Mouse (Mus musculus) telencephalon, adult 2 months (tissue): ENCODE data around the gene Pla1a.

Source experiments
- DNase-seq: peaks from one replicate; pipeline ENCODE4 v3.0.0-alpha.2; 2011; ENCODE audit warnings: low read depth, low spot score

The Pla1a gene

DNA sequence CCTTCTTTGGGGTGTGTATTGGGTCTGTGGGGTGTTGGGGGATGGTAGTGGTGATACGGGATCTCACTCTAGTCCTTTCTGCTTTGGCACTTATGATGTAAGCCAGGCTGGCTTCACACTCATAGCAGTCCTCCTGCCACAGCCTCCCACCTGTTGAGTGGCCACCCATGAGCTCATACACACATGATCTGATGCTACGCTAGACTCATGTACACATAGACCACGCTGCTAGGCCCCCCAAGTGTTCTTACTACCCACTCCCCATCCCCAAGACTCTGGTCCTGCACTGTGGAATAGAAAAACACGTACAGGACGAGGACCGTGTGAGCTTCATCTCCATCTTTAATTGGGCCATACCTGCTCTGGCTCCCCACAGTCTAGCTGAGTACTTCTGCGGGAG is 63.9 kb downstream of the Pla1a start:
- DNase-seq, result no peak

GRCm38 (mm10) chr16:38368336-38368735 is 64.6 kb downstream of the Pla1a start:
- peak; percentile 92 for DNase-seq

DNA sequence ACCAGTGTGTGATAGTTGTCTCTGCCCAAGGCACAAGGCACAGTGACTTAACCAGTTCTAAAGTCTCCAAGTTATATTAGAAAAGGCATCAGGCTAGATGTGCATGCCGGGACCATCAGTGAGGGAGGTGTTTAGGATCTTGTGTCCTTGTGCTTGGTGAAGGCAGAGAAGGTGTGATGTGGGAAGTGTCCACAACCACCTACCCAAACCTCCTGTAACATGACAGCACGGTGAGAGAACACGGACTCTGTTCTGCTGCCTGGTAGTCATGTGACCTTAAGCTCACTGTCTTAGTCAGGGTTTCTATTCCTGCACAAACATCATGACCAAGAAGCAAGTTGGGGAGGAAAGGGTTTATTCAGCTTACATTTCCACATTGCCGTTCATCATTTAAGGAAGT is 66.7 kb downstream of the Pla1a start:
- DNase-seq, result no peak

GRCm38 (mm10) chr16:38365390-38365789 is 67.6 kb downstream of the Pla1a start:
- DNase-seq, result no peak

- DNase-seq, result no peak
Observed at GRCm38 (mm10) chr16:38363657-38364056, 69.3 kb downstream of the Pla1a start.

DNA sequence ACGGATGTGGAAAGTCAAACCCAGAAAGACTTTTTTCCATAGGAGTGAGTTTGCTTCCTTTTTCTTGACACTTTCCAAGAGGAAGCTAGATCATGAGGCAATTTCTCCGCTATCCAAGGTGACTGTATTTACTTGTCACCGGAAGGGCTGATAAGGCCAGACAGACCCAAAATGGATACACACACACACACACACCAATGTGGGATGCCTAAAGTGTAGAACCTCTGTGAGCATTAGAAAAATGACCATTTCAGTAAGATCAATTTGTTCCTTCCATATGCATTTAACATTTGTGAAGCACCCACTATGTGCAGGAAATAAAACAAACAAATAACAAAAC is 69.7 kb downstream of the Pla1a start:
- DNase-seq, result no peak

DNA sequence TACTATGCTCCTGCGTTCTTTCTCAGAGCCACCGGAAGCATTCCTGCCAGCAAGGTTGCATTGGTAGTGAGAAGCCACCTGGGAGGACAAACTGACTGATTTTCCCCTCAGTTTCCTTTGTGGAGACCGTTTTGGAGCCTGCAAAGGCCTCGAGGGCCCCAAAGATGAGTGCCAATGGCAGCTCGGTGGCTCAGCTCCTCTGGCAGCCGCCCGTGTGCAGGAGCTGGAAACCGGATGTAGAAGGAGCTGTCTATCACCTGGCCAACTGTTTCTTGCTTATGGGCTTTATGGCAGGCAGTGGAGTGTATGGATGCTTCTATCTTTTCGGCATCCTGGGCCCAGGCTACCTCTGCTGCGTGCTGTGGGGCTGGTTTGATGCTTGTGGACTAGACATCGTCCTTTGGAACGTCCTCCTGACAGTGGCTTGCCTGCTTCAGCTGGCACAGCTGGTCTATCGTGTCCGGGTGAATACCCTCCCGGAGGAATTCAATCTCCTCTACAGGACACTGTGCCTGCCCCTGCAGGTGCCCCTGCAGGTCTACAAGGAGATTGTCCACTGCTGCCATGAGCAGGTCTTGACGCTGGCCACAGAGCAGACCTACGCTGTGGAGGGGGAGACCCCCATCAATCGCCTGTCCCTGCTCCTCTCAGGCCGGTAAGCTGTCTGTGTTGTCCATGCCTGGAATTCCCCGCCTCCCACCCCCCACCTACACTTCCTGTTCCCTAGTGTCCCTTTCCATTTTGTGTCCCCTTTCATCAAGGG is 70.3 kb downstream of the Pla1a start:
- no peak for DNase-seq

DNA sequence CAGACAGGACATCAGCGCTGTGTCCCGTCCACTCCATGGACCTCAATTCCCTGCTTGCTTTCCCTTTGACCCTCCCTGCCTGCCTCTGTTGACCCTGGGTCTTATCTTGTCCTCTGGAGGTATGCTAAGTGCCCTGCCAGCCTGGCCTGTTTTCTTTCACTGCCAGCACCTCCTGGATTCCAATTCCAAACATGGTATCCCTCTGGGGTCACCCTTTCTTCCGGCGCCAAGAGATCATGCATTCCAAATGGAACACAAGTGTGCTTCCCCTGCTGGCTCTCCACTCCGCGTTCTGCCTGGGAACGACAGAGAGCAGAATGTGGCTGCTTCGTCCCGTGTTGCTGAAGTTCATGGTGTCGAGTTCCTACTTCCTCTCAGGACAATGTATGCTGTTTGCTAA is 71.0 kb downstream of the Pla1a start, which contains the start of gene Popdc2:
TSS of gene Popdc2 (plus strand) at position 277 of the 400 bp plus-strand sequence.
- no peak for DNase-seq

DNA sequence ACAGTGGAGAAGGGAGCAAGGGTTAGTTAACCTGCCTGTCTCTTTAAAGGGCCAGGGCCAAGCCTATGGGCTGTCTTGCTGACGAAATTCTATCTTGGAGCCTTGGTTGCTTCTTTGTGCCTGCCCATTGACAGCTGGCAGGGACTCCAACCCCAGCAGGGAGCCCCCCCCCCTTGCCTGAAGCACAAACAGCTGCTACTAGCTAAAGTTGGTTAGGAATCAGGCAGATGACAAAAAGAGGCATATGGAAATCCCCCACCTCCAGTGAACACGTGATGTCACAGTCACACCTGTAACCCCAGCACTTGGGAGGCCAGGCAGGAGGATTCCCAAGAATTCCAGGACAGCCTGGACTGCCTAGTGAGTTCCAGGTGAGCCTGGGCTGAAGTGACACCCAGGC is 72.6 kb downstream of the Pla1a start:
- no peak for DNase-seq

- DNase-seq, result no peak
Observed at GRCm38 (mm10) chr16:38359857-38360256, 73.1 kb downstream of the Pla1a start.

DNA sequence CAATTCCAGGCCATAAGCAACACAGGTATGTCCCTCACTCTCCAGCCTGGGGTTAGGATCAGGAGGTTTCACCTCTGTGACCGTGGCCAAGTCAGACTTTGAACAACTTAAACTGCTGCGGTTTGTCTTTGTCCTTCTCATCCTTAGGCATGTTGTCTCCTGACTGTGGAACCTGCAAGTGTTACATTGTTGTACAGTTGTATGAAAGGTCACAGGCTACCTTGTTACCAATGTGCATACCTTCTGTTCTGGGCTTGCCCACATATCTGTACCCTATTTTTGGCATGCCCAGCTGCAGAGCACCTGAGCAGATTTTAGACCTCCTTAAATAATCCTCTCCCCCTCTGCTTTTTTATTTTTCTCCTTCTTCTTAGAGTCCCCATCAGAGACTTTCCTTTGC is 73.7 kb downstream of the Pla1a start:
- DNase-seq, result no peak

- DNase-seq, result no peak
Observed at GRCm38 (mm10) chr16:38358256-38358812, 74.6 kb downstream of the Pla1a start.

DNA sequence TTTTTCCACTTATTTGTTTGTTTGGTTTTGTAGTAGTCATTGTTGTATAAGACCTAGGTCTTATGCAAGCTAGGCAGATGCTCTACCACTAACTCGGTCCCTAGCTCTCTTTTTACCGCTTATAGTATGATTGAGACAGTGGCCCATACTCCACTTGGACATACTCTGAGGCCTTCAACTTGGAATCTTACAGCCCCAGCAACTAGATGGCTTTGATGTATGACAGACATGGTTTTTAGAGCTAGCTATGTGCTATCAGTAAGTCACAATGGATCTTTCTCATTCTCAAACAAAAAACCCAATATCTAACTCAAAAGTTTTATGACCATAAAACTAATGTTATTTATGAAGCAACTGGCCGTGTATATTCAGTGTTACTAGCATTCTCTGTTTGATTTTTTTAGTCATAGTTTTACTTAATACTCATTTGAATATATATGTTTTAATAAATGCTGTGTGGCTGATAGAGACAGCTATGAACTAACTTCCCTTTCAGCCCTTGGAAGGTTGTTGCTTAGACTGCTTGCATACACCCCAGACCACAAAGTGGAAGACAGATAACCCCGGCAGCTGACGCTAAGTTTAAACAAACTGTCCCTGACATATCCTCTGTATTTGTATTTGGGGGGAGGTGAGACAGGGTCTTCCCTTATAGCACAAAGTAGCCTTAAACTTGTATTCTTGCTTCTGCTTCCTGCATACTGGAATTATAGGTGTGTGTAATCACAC is 78.6 kb downstream of the Pla1a start:
- no peak for DNase-seq

GRCm38 (mm10) chr16:38353642-38354041 is 79.3 kb downstream of the Pla1a start:
- DNase-seq, result no peak

GRCm38 (mm10) chr16:38352851-38353250 is 80.1 kb downstream of the Pla1a start:
- DNase-seq, result no peak

DNA sequence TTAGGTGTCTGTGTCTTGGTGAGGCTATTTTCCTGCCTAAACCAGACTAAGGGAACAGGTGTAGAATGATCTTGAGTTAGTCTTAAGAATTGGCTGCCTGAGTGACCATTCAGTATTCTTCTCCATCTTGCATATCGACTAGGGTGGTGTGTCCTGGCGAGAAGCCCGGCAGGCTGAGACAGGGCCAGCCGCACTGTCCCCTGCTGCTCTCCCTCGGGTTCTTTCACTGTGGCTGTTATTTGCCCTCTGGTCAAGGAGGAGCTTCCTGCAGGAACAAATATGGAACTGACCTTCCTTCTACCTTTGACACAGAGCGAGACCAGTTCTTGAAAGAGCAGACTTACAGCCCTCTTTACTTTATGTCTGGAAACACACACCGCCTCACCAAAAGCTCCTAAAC is 80.9 kb downstream of the Pla1a start:
- DNase-seq, result no peak

- DNase-seq, result no peak
Observed at GRCm38 (mm10) chr16:38350939-38351338, 82.0 kb downstream of the Pla1a start.

- no peak for DNase-seq
Observed at GRCm38 (mm10) chr16:38350361-38350855, 82.5 kb downstream of the Pla1a start.

DNA sequence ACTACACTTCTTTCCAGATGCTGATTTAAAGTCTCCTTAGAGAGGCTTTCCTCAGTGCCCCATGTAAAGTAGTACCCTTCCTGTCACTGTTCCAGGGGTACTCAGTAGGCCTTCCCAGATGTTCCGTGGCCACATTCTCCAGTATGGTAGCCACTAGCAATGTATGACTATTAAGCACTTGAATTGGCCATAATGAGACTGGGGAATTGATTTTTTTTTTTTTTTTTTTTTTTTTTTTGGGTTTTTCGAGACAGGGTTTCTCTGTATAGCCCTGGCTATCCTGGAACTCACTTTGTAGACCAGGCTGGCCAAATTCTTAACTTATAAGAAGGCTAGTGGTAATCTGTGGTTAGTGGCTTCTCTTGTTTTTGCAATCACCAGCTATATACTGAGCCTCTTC is 83.1 kb downstream of the Pla1a start:
- no peak for DNase-seq

GRCm38 (mm10) chr16:38348217-38348761 is 84.7 kb downstream of the Pla1a start:
- DNase-seq, result no peak

GRCm38 (mm10) chr16:38347588-38347987 is 85.4 kb downstream of the Pla1a start:
- DNase-seq, result no peak

GRCm38 (mm10) chr16:38346529-38347325 is 86.2 kb downstream of the Pla1a start, which contains the start of the genes Cox17 and Gm21987:
Cox17 (plus strand) TSS chr16:38346991.
Gm21987 (plus strand) TSS chr16:38347040.
- peak; percentile 94 for DNase-seq
